Mouse (Mus musculus) kidney, postnatal 10 days (tissue): ENCODE measurements around the gene Mfsd9.
A peak's percentile ranks its signal among the peaks of the same experiment; 100 is the strongest.
"Not testable (repeated sequence)": the region's sequence is repeated elsewhere in the genome, so short reads cannot be mapped to it uniquely, and the experiment has no call there.

ENCODE experiments used
- DNase-seq: peaks from one replicate; pipeline ENCODE4 v3.0.0; 2021; ENCODE audit warnings: mixed read lengths

Gene Mfsd9

GRCm38 (mm10) chr1:40776763-40777162, 13.7 kb downstream of the Mfsd9 start:
- no peak for DNase-seq

GRCm38 (mm10) chr1:40776102-40776501, 14.4 kb downstream of the Mfsd9 start:
- DNase-seq = no peak

- no peak for DNase-seq
Measured at GRCm38 (mm10) chr1:40774040-40774439, 16.4 kb downstream of the Mfsd9 start.

- DNase-seq = no peak
Measured at GRCm38 (mm10) chr1:40773234-40773633, 17.3 kb downstream of the Mfsd9 start.

GRCm38 (mm10) chr1:40771196-40771970, 19.1 kb downstream of the Mfsd9 start:
- DNase-seq = no peak

GRCm38 (mm10) chr1:40769331-40769894, 21.1 kb downstream of the Mfsd9 start:
- DNase-seq = peak; percentile 71

DNA sequence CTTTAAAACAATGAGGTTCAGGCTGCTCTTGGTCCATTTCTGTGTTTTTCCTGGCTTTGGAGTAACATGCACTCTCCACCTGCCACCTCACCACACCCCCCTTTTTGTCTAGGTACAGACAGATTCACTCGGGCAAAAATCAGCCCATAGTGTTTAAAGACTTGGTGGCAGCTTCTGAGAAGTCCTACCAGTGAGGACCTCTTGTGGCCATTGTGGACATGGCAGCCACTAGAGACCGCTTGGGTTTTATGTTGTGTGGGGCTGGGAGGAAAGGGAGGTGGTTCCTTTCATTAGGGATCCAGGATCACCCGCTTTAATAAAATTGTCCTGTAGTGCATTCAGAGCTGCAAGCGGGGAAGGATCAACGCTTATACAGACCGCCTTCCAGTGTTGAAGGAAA, 21.9 kb downstream of the Mfsd9 start:
- DNase-seq = peak; percentile 76

DNA sequence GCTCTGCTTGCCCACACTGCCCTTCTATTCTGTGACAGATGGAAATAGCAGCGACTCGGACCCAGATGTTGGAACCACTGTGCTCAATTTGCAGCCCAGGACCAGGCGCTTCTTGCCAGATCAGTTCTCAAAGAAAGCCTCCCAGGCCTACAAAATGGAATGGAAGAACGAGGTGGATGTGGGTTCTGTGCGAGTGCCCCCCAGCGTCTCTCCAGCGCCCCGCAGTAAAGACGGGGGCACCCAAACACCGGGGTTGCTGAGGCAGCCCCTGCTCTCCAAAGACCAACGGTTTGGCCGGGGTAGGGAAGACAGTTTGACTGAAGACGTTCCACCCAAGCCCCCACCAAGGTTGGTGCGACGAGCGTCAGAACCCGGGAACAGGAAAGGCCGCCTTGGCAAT, 22.9 kb downstream of the Mfsd9 start:
- no peak for DNase-seq

- no peak for DNase-seq
Measured at GRCm38 (mm10) chr1:40765521-40765920, 25.0 kb downstream of the Mfsd9 start.

GRCm38 (mm10) chr1:40764701-40765275, 25.7 kb downstream of the Mfsd9 start:
- no peak for DNase-seq

- no peak for DNase-seq
Measured at GRCm38 (mm10) chr1:40764042-40764441, 26.4 kb downstream of the Mfsd9 start.

DNA sequence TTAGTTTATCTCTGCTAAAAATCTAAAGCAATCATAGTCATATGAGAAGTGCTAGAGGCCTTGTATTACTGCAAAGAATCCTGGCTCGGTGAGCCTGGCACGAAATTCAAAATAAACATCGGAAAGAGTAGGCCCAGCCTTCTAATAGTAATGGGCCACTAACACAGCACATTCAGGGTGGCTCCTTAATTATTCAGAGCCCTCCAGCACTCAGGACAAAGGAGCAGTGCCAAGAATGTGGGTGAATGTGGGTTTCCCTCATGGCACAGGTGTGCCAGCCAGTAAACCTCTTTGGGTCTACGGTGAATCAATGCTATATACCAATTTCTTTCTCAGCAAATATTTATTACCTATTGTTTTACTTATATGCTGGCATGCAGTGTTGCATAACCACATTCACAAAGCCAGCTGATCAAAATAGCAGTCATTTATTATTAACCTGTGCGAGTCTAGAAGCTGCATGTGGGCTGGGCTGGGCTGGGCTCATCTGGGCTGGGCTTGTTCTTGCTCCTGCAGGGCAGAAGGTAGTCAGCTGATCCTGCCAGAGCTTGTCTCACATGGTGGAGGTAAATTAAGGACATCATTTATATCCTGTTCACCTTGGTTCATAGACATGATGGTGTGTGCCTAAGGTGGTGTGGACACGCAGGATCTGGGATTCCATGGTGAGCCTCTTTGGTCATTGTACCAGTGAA, 30.6 kb downstream of the Mfsd9 start:
- DNase-seq = peak; percentile 51

- DNase-seq = no peak
Measured at GRCm38 (mm10) chr1:40746089-40746488, 44.4 kb downstream of the Mfsd9 start.

GRCm38 (mm10) chr1:40740739-40741138, 49.7 kb downstream of the Mfsd9 start:
- DNase-seq = no peak

DNA sequence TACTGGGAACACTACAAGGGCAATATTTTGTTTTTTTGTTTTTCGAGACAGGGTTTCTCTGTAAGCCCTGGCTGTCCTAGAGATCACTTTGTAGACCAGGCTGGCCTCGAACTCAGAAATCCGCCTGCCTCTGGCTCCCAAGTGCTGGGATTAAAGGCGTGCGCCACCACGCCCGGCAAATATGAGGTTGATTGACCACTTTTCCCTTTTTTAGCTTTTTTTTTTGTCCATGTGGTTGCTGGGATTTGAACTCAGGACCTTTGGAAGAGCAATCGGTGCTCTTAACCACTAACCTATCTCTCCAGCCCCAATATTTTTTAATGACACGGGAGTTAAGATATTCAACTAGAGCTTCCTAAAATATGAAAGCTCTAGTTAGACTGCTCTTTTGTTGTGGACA, 52.2 kb downstream of the Mfsd9 start:
- not testable (repeated sequence) for DNase-seq

GRCm38 (mm10) chr1:40737671-40738070, 52.8 kb downstream of the Mfsd9 start:
- no peak for DNase-seq

DNA sequence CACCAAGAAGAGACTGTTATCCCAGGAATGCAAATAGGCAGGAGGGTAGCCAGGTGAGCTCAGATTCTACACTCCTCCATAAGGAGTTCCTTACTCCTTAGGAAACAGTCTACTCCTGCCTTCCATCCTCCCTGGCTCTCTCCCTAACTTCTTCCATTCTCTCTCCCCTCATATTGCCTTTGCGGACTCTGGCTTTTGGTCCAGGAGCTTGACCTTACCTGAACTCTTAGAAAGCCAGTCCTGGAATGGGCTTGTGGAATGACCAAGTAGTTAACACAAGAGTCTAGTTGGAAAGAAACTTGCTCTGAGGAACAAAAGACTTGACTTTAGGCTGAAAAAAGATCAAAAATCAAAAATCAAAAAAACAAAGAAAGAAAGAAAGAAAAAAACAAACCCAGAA, 61.9 kb downstream of the Mfsd9 start:
- DNase-seq = no peak

- DNase-seq = no peak
Measured at GRCm38 (mm10) chr1:40727404-40727803, 63.1 kb downstream of the Mfsd9 start.

- no peak for DNase-seq
Measured at GRCm38 (mm10) chr1:40726051-40726450, 64.4 kb downstream of the Mfsd9 start.
